Mouse (Mus musculus) midbrain, embryonic 13.5 days (tissue): ENCODE results near the gene Etnppl. TPM values are rescaled to one million over a fixed set of nuclear protein-coding genes. Genes with fewer than 3 reads are reported as not detected.

Experiments used
- ATAC-seq: fragments of 200-750 bp; cut with Nextera tagmentation; 2 replicates; pipeline ENCODE4 v1.8.0; 2017; ENCODE audit warnings: mild to moderate bottlenecking, moderate TSS enrichment, moderate library complexity
- H3K27ac ChIP-seq: fragments of 300-500 bp; sonication (generic); 2 replicates; pipeline ENCODE4 v1.5.1; 2015; ENCODE audit warnings: inconsistent platforms, mild to moderate bottlenecking, moderate library complexity
- H3K27me3 ChIP-seq: fragments of 300-500 bp; sonication (generic); 2 replicates; pipeline ENCODE4 v1.6.1; 2015; ENCODE audit warnings: mild to moderate bottlenecking, inconsistent platforms
- H3K36me3 ChIP-seq: fragments of 300-500 bp; sonication (generic); 2 replicates; pipeline ENCODE4 v1.6.1; 2015; ENCODE audit warnings: mild to moderate bottlenecking, inconsistent platforms
- H3K4me1 ChIP-seq: fragments of 300-500 bp; sonication (generic); replicated peaks from 2 replicates; pipeline ENCODE4 v1.6.1; 2015; ENCODE audit warnings: inconsistent platforms
- H3K4me2 ChIP-seq: fragments of 300-500 bp; sonication (generic); replicated peaks from 2 replicates; pipeline ENCODE4 v1.6.1; 2015; ENCODE audit warnings: moderate library complexity, mild to moderate bottlenecking, inconsistent platforms
- H3K4me3 ChIP-seq: fragments of 300-500 bp; sonication (generic); replicated peaks from 2 replicates; pipeline ENCODE4 v1.5.1; 2015; ENCODE audit warnings: mild to moderate bottlenecking, inconsistent platforms
- H3K9ac ChIP-seq: fragments of 300-500 bp; sonication (generic); replicated peaks from 2 replicates; pipeline ENCODE4 v1.6.1; 2015; ENCODE audit warnings: mild to moderate bottlenecking, inconsistent platforms
- H3K9me3 ChIP-seq: fragments of 300-500 bp; sonication (generic); 2 replicates; pipeline ENCODE4 v1.6.1; 2016; ENCODE audit warnings: mild to moderate bottlenecking, inconsistent platforms
- WGBS: fragments of 180-500 bp; shearing (Covaris S2); methylation state at CpG from one replicate; pipeline ENCODE4 v1.1.7; 2015; 5-methylcytosine and 5-hydroxymethylcytosine counted together
- polyA plus RNA-seq: library from polyadenylated mRNA; unstranded; fragments of >200 nt; fragmentation: Nextera tagmentation; extraction: Ambion mirVana; gene quantifications from 2 replicates; pipeline ENCODE4 v1.2.1, GENCODE M21; 2015

The Etnppl gene
- polyA plus RNA-seq, 1 experiment from 2014 or later = not detected

- Histone ChIP-seq H3K4me2 (no peak overlapping the region), H3K27me3 (no peaks in the 10 kb centered on the region), H3K4me1 (no peaks in the 10 kb centered on the region), H3K9me3 (no peaks in the 10 kb centered on the region), H3K9ac (no peak overlapping the region), H3K36me3 (no peaks in the 10 kb centered on the region), H3K27ac (no peak overlapping the region), H3K4me3 (no peak overlapping the region)
- no peak for ATAC-seq
- WGBS = 86% methylated on average over 9 of the region's 9 CpGs
Measured at GRCm38 (mm10) chr3:130682183-130682582, 64.9 kb downstream of the Etnppl start.

- Histone ChIP-seq H3K9ac (no peak overlapping the region), H3K27ac (no peak overlapping the region), H3K4me2 (no peak overlapping the region), H3K4me3 (no peak overlapping the region), H3K4me1 (no peaks in the 10 kb centered on the region), H3K9me3 (no peaks in the 10 kb centered on the region), H3K36me3 (no peaks in the 10 kb centered on the region), H3K27me3 (no peaks in the 10 kb centered on the region)
- no peak for ATAC-seq
- WGBS = 78% methylated on average over 8 of the region's 8 CpGs
Measured at GRCm38 (mm10) chr3:130683836-130684235, 66.6 kb downstream of the Etnppl start.

- Histone ChIP-seq H3K4me3 (no peak overlapping the region), H3K27me3 (no peaks in the 10 kb centered on the region), H3K36me3 (no peaks in the 10 kb centered on the region), H3K27ac (no peak overlapping the region), H3K4me2 (no peak overlapping the region), H3K9me3 (no peaks in the 10 kb centered on the region), H3K4me1 (no peaks in the 10 kb centered on the region), H3K9ac (no peak overlapping the region)
- no peak for ATAC-seq
- 76% methylated on average over 9 of the region's 9 CpGs for WGBS
Measured at GRCm38 (mm10) chr3:130684276-130685013, 67.2 kb downstream of the Etnppl start.

- H3K9ac ChIP-seq = no peak overlapping the region
- H3K27ac ChIP-seq = no peak overlapping the region
- H3K4me1 ChIP-seq = no peaks in the 10 kb centered on the region; the same call in 1 of the 2 replicates
- no peaks in the 10 kb centered on the region for H3K9me3 ChIP-seq
- ATAC-seq = no peak
- no peaks in the 10 kb centered on the region for H3K27me3 ChIP-seq
- 91% methylated on average over 8 of the region's 8 CpGs for WGBS
- no peak overlapping the region for H3K4me2 ChIP-seq
- no peaks in the 10 kb centered on the region for H3K36me3 ChIP-seq
- H3K4me3 ChIP-seq = no peak overlapping the region
Measured at GRCm38 (mm10) chr3:130685014-130685366, 67.7 kb downstream of the Etnppl start.

DNA sequence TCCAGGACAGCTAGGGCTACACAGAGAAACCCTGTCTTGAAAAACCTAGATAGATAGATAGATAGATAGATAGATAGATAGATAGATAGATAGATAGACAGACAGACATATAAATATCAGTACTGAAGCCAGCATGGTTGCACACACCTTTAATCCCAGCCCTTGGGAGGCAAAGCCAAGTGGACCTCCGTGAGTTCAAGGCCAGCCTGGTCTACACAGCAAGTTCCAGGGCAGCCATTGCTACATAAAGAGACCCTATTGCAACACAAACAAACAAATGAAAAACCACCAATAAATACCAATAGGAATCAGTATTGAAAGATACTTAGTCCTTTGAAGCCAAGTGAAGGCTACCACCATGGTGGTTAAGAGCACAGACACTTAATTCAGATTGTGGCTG is 69.8 kb downstream of the Etnppl start:
- Histone ChIP-seq H3K27ac (no peak overlapping the region), H3K36me3 (no peaks in the 10 kb centered on the region), H3K4me2 (no peak overlapping the region), H3K27me3 (no peaks in the 10 kb centered on the region), H3K9ac (no peak overlapping the region), H3K9me3 (no peaks in the 10 kb centered on the region), H3K4me3 (no peak overlapping the region), H3K4me1 (peaks cover 10% of the 10 kb centered on the region)
- no peak for ATAC-seq
- WGBS = 83% methylated on average over 1 of the region's 1 CpGs

Other genes starting within 250 kb of the Etnppl start
- 242 and 243 TPM in 2 replicates for gene Ostc, start 92.0 kb downstream of the Etnppl start, polyA plus RNA-seq
- gene Rpl34, start 113.0 kb downstream of the Etnppl start, polyA plus RNA-seq = 646 and 703 TPM in 2 replicates